Comparison of ENCODE assay signal across 17 mouse cellular contexts in the genomic region with DNA sequence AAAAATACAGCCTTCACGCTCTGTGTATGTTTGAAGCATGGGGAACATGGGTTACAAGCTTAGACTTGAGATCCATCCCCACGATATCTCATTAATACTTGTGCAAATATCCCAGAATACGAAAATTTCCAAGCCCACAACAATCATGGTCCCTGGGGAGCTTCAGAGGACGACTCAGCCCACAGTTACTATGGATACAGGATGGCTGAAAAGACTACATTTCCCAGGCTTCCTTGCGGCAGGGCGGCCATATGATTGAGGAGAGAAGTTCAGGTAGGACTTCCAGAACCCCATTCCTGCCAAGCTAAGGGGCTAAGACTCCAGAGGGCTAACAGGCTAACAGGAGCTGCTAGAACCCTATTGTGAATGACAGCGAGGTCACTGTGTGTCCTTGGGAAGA.
DNase-seq lines count a peak whose midpoint lies in the region; ATAC-seq and TF ChIP-seq lines count a peak whose summit lies in the region.
"Had no signal": no experiment of that assay in that cellular context is flagged by ENCODE, and none has a peak within 500 bp of the region (broad histone marks: within the 10 kb centered on the region; RNA-seq: fewer than 3 reads in every experiment).

No protein-coding gene starts in this region.

- in situ Hi-C loops in ES-E14 (cut with MboI; ENCODE audit: low sequenced_read_pairs in 2 of 2, unreplicated experiment in 2 of 2) = no loop called here

- no peak for TF ChIP-seq EP300 in heart, adult 2 months (IDR thresholded peaks at IDR 0.05; ENCODE audit: insufficient read depth, low read depth, low read length)

- H3K4me1 ChIP-seq in forebrain, embryonic 14.5 days (ENCODE audit: control insufficient read depth, insufficient read depth, low read length) = peaks cover 11% of the 10 kb centered on the region
- peaks cover 20% of the 10 kb centered on the region for H3K4me1 ChIP-seq in forebrain, embryonic 13.5 days
- H3K4me1 ChIP-seq in ES-E14 (ENCODE audit: control insufficient read depth in 2 of 2, insufficient read depth in 2 of 2, low read length in 2 of 2, poor library complexity in 1 of 2) = 0 out of 4 replicates have a peak, but pooled peaks cover 0 to 4% of the 10 kb centered on the region in 2 experiments
- H3K4me1 ChIP-seq in hindbrain, postnatal 0 days (ENCODE audit: insufficient read depth, low read length) = peaks cover 15% of the 10 kb centered on the region
- H3K4me1 ChIP-seq in heart, adult 2 months (ENCODE audit: control insufficient read depth, insufficient read depth, low read length) = peaks cover 4% of the 10 kb centered on the region; the same call in 1 of the 2 replicates
- H3K4me1 ChIP-seq: embryonic facial prominence, embryonic 12.5 days; megakaryocyte, embryonic 14.5 days had no signal

- H3K36me3 ChIP-seq in forebrain, embryonic 14.5 days (ENCODE audit: control insufficient read depth, insufficient read depth, low read length) = no peaks in the 10 kb centered on the region
- H3K36me3 ChIP-seq in forebrain, embryonic 13.5 days (ENCODE audit: poor library complexity, severe bottlenecking) = no peaks in the 10 kb centered on the region
- H3K36me3 ChIP-seq in ES-E14 (ENCODE audit: control insufficient read depth, insufficient read depth, low read length, poor library complexity, severe bottlenecking) = no peaks in the 10 kb centered on the region
- no peaks in the 10 kb centered on the region for H3K36me3 ChIP-seq in hindbrain, postnatal 0 days (ENCODE audit: insufficient read depth, low read length)
- H3K36me3 ChIP-seq in heart, adult 2 months (ENCODE audit: control insufficient read depth, insufficient read depth, low read length) = no peaks in the 10 kb centered on the region
- H3K36me3 ChIP-seq: embryonic facial prominence, embryonic 12.5 days had no signal

- TF ChIP-seq CTCF in hindbrain, postnatal 0 days (IDR thresholded peaks at IDR 0.05; ENCODE audit: low read depth) = no peak
- no peak for TF ChIP-seq CTCF in heart, adult 2 months (IDR thresholded peaks at IDR 0.05)

- no peak overlapping the region for H3K9ac ChIP-seq in forebrain, embryonic 14.5 days (ENCODE audit: low read length)
- H3K9ac ChIP-seq in forebrain, embryonic 13.5 days = no peak overlapping the region
- H3K9ac ChIP-seq in ES-E14 (ENCODE audit: insufficient read depth, low read depth, low read length, poor library complexity, severe bottlenecking) = no peak overlapping the region
- no peak overlapping the region for H3K9ac ChIP-seq in hindbrain, postnatal 0 days (replicated peaks; ENCODE audit: low read length)
- no peak overlapping the region for H3K9ac ChIP-seq in heart, adult 2 months (ENCODE audit: low read depth, low read length)
- H3K9ac ChIP-seq: embryonic facial prominence, embryonic 12.5 days had no signal

- H3K9me3 ChIP-seq in forebrain, embryonic 14.5 days (replicated peaks; ENCODE audit: control insufficient read depth, low read length) = no peaks in the 10 kb centered on the region
- no peaks in the 10 kb centered on the region for H3K9me3 ChIP-seq in forebrain, embryonic 13.5 days (replicated peaks)
- no peaks in the 10 kb centered on the region for H3K9me3 ChIP-seq in ES-E14 (ENCODE audit: control insufficient read depth, insufficient read depth, low read depth, low read length)
- H3K9me3 ChIP-seq in hindbrain, postnatal 0 days (ENCODE audit: low read length) = no peaks in the 10 kb centered on the region
- H3K9me3 ChIP-seq: embryonic facial prominence, embryonic 12.5 days had no signal

- no peaks in the 10 kb centered on the region for H3K27me3 ChIP-seq in forebrain, embryonic 14.5 days (replicated peaks; ENCODE audit: control insufficient read depth, insufficient read depth, low read length)
- H3K27me3 ChIP-seq in forebrain, embryonic 13.5 days = no peaks in the 10 kb centered on the region
- no peaks in the 10 kb centered on the region for H3K27me3 ChIP-seq in hindbrain, postnatal 0 days (ENCODE audit: insufficient read depth, low read length)
- no peaks in the 10 kb centered on the region for H3K27me3 ChIP-seq in heart, adult 2 months (ENCODE audit: control insufficient read depth, insufficient read depth, low read length)
- H3K27me3 ChIP-seq: embryonic facial prominence, embryonic 12.5 days; megakaryocyte, embryonic 14.5 days had no signal

- peak; percentile 51 for DNase-seq in forebrain, embryonic 14.5 days (ENCODE audit: low spot score)
- DNase-seq in left cerebral cortex, postnatal 14 days (ENCODE audit: low spot score in 2 of 2) = peak; percentile 52 to 56
- no peak for DNase-seq in left cerebral cortex, adult 8-10 months (ENCODE audit: low spot score in 2 of 2)
- no peak for DNase-seq in ES-E14 (ENCODE audit: low read depth, low spot score)
- peak; percentile 77 for DNase-seq in hindbrain, postnatal 0 days (ENCODE audit: low spot score)
- no peak for DNase-seq in heart, adult 2 months
- no peak for DNase-seq in thymus, postnatal 36 days
- DNase-seq: cerebellum, postnatal 10 days; heart, postnatal 14 days; kidney, postnatal 36 days; thymus, adult 18-20 months had no signal

- WGBS in forebrain, embryonic 14.5 days = 61% methylated on average over 7 of the region's 7 CpGs
- 56% methylated on average over 7 of the region's 7 CpGs for WGBS in forebrain, embryonic 13.5 days
- WGBS in hindbrain, postnatal 0 days = 53% methylated on average over 7 of the region's 7 CpGs
- 53% methylated on average over 7 of the region's 7 CpGs for WGBS in heart, adult 2 months

- H3K79me2 ChIP-seq in heart, adult 2 months (replicated peaks; ENCODE audit: control insufficient read depth, insufficient read depth, low read length) = no peaks in the 10 kb centered on the region

- intact Hi-C loops in left cerebral cortex, postnatal 14 days (cut with DNase I) = no loop called here
- intact Hi-C loops in heart, adult 2 months (cut with DNase I) = no loop called here

- no peak overlapping the region for H3K4me2 ChIP-seq in forebrain, embryonic 14.5 days (ENCODE audit: low read length)
- no peak overlapping the region for H3K4me2 ChIP-seq in forebrain, embryonic 13.5 days
- H3K4me2 ChIP-seq in hindbrain, postnatal 0 days (ENCODE audit: low read depth, low read length) = no peak overlapping the region
- H3K4me2 ChIP-seq: embryonic facial prominence, embryonic 12.5 days; liver, embryonic 11.5 days had no signal

- H3K27ac ChIP-seq in forebrain, embryonic 14.5 days (ENCODE audit: low read depth, low read length) = no peak overlapping the region
- H3K27ac ChIP-seq in forebrain, embryonic 13.5 days = no peak overlapping the region
- no peak overlapping the region for H3K27ac ChIP-seq in ES-E14 (ENCODE audit: insufficient read depth, low read depth, low read length, poor library complexity, severe bottlenecking)
- H3K27ac ChIP-seq in hindbrain, postnatal 0 days = no peak overlapping the region; the same call in 1 of the 2 replicates
- H3K27ac ChIP-seq in heart, adult 2 months = no peak overlapping the region
- H3K27ac ChIP-seq: embryonic facial prominence, embryonic 12.5 days had no signal

- ATAC-seq in forebrain, embryonic 14.5 days = no peak
- no peak for ATAC-seq in forebrain, embryonic 13.5 days
- no peak; the same call in 1 of the 2 replicates for ATAC-seq in hindbrain, postnatal 0 days
- ATAC-seq: activated CD4-positive, CD25-positive, alpha-beta regulatory T cell, adult 4 months; intestine, embryonic 16.5 days had no signal

- TF ChIP-seq POLR2A in heart, adult 2 months (IDR thresholded peaks at IDR 0.05; ENCODE audit: insufficient read depth, low read depth, low read length) = no peak

- no peak overlapping the region for H3K4me3 ChIP-seq in forebrain, embryonic 14.5 days (ENCODE audit: low read depth, low read length)
- H3K4me3 ChIP-seq in forebrain, embryonic 13.5 days = no peak overlapping the region
- H3K4me3 ChIP-seq in ES-E14 (ENCODE audit: insufficient read depth in 1 of 2, low read depth in 1 of 2, low read length in 2 of 2, poor library complexity in 1 of 2, severe bottlenecking in 1 of 2) = no peak overlapping the region
- no peak overlapping the region for H3K4me3 ChIP-seq in hindbrain, postnatal 0 days (ENCODE audit: low read length)
- H3K4me3 ChIP-seq in heart, adult 2 months = no peak overlapping the region
- H3K4me3 ChIP-seq: embryonic facial prominence, embryonic 12.5 days; megakaryocyte, embryonic 14.5 days had no signal

TF ChIP-seq in ES-E14, 5 proteins besides CTCF, POLR2A, EP300 and RAD21:
- no peak for TF ChIP-seq MAFK (IDR thresholded peaks at IDR 0.05; ENCODE audit: insufficient read depth, low read depth, low read length)
- TF ChIP-seq HCFC1 (IDR thresholded peaks at IDR 0.05; ENCODE audit: borderline replicate concordance, insufficient read depth, low read length) = peak; percentile 86

Comparison
In these comparisons a context has a peak if more than half of its experiments do, and no peak if none do; other contexts are left out.
1. DNase-seq: peak in forebrain, embryonic 14.5 days (single experiment), left cerebral cortex, postnatal 14 days (2 of 2) and hindbrain, postnatal 0 days (single experiment); none in left cerebral cortex, adult 8-10 months (0 of 2), ES-E14 (single experiment), heart, adult 2 months (0 of 2) and thymus, postnatal 36 days (0 of 2).